Mouse (Mus musculus) adipocyte (in vitro differentiated cells): ENCODE results near the gene Gm7534.

Experiments used
- DNase-seq: peaks from one replicate; pipeline ENCODE4 v3.0.0-alpha.2; 2016; ENCODE audit warnings: low spot score

The Gm7534 gene

DNA sequence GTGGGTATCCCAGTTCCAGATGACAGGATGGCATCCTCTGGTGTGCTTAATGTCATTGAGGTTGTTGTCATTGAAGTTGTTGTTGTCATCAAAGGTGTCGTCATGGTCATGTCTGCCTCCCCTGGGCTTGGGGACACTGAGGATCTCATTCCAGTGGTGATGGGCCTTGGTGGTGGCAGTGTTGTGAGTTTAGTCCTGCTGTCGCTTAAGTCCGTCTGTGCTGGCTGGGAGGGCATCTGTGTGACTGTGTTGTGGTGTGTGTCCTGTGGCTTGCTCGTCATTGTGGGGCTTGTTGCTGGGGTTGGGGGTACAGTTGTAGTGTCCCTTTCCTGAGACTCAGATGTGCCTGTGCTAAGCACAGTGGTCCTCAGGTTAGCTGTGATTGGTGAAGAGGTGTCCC is at the start of gene Gm7534:
Gene Gm7534, minus strand, starts transcription at position 101 of the 400 bp plus-strand sequence.
- no peak for DNase-seq

DNA sequence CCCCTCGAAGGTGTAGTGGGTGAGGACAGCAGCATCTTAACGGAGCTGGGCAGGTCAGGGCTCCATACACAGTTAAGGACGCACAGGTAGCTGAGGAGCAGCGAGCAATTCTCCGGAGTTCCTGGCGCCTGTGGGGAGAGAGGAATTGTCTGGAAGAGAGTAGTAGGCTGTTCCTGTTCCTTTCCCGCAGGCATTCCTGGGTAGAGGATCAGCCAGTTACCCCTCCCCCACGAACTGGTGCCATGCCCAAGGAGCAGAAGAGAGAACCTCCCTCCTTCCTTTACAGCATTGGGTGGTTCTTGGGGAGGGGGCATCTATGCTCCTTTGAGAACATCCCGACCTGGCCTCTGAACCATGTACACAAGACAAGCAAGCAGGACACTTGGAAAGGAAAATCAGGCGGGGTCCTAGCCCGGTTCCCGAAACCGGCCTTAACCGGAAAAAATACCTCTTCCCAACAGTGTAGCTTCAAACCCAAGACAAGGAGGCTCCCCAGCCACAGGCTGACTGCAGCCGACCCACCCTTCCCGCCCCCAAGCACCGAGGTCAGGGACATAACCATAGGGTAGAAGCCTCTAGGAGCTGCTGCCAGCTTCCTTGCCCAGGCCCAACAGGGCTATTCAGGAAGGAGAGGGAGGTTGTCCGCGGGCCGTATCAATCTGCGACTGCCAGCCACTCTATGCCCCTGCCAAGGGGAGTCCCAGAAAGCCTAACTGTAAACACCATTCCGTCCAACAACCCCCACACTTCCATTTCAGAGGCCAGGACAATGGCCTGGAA is 49.5 kb upstream of the Gm7534 start:
- no peak for DNase-seq

DNA sequence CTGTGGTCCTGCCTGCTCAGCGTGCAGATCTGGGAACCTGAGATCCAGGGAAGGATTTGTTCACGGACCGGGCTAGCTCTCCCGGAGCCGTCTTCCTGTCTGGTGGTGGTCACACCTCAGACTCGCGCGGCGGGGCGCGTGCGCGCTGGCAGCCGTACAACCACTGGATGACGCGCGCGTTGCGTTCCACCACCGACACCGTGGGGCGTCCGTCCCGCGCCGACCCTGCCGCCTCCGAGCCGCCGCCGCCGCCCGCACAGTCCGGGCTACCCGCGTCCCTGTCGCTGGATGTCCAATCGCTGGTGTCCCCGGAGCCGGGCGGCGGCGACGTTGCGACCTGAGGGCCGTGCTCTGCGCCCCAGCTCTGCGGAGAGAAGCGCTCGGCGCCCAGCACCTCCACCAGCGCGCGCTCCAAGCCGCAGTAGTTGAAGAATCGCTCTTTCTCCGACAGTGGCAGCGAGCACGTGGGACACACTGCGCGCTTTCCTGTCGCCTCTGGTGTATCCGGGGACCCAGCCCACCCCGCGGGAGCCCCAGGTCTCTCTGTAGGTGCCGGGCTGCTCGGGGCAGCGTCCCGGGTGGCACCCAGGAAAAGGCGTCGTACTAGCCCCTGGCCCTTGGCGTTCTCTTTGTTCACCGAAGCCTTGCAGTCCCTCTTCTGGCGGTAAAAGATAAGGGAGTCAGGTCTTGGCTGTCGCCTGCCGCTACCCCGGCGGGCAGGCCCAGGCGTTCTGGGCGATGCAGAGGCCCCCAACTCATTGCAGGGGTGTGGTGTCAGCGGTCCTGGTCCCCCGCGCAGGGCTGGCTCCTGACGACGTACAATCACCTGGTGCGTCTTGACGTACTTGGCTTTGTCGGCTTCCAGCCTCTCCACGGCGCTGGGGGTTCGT is 48.7 kb upstream of the Gm7534 start:
- DNase-seq: no peak

DNA sequence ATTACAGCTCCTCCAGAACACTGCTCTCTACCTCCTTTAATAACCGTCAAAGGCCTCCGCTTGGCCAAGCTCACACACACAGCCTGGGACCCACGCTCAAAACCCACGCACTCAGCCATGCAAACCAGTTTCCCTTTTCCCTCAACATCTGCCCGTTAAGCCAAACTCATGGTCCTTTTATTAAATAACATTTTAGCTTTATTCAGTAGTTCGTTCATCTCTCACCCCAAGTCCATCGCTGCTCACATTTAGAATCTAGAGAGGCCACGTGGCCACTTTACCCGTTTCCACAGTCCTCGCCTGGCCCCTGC is 48.1 kb upstream of the Gm7534 start:
- no peak for DNase-seq

DNA sequence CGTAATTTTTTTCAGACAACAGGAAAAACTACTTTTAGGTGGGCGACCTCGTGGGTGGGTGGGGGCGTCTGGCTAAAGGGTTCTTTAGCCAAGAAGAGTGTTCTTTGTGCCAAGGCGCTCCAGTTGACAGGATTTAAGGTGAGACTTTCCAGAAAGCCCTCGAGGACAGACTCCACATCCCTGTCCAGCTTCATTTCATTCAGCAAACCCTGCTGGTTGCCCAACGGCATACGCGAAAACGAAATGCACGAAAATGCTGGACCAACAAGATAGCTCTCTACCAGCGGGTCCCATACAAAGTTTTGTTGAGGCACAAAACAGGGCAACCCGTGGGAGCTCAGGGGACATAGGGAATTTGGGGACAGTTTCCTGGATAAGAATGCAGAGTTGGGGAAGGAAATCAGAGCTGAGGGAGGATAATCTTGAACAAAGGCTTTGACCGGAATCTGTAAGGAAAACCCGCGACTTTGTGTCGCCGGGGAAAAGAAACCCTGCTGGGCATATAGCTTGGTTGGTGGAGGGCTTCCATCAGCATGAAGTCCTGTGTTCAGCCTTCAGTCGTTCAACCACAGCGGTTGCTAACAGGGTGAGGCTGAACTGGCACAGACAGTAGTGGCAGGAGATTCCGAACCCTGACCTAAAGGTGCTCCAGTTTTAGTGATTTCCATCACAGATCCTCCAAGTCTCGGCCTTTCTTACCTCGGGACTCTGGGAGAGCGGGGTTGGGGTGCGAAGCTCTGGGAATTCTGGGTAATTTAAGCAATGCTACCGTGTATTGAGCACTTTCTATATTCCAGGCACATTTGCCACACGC is 47.5 kb upstream of the Gm7534 start:
- no peak for DNase-seq

DNA sequence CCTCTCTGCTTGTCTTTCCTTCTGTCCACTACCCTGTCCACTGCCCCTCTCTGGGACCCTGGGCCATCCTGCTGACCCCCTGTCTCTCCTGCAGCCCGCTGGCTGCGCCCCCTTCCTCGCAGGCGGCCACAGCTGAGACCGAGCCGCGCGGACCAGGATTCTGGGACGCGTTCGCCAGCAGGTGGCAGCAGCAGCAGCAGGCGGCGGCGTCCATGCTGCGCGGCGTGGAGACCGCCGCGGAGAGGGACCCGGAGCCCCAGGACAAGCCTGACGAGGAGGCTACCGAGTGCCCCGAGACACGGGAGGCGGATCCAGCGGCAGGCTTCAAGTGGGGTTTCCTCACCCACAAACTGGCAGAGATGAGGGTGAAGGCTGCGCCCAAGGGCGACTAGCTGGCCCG is 46.8 kb upstream of the Gm7534 start:
- no peak for DNase-seq

DNA sequence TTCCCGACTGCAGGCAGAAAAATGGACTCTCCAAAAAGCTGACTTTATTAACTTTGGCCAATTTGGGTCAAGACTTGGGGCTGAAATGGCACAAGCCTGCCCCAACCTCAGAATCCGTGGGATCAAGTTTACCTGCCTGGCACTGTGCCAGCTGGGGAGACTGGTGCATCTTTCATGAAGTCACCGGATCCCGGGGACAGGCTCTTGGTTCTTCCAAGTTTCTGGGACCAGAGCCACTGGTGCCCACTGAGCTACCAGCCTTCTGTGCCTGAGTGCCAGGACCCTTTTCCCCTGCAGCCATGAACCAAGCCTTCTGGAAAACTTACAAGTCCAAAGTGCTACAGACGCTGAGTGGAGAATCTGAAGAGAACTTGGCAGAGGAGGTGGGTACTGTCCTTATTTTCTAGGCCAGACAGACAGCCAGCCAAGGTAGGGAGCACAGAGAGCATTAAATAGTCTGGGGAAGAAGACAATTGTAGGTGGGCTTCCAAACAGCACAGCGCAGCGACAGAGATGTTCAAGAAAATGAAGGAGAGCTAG is 44.0 kb upstream of the Gm7534 start, which contains the start of gene Gm30191:
Gene Gm30191, plus strand, starts transcription at position 217 of the 540 bp plus-strand sequence.
- DNase-seq: no peak

DNA sequence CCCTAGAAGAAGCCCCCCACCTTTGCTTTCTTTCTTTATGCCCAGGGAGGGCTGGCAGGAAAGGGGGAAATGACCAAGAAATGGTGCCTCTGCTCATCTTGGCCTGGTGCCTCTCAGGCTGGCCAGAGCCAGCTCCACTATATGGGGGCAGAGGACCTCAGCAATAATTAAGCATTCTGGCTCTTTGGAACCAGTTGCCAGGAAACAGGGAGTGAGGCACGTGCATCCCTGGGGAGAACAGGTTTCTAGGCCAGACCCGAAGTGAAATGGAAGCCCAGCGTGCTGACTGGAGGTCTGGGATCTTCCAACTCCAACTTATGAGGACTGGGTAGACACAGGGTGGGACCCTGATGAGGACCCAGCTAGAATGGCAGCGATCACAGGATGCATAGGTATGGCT is 43.5 kb upstream of the Gm7534 start:
- no peak for DNase-seq

DNA sequence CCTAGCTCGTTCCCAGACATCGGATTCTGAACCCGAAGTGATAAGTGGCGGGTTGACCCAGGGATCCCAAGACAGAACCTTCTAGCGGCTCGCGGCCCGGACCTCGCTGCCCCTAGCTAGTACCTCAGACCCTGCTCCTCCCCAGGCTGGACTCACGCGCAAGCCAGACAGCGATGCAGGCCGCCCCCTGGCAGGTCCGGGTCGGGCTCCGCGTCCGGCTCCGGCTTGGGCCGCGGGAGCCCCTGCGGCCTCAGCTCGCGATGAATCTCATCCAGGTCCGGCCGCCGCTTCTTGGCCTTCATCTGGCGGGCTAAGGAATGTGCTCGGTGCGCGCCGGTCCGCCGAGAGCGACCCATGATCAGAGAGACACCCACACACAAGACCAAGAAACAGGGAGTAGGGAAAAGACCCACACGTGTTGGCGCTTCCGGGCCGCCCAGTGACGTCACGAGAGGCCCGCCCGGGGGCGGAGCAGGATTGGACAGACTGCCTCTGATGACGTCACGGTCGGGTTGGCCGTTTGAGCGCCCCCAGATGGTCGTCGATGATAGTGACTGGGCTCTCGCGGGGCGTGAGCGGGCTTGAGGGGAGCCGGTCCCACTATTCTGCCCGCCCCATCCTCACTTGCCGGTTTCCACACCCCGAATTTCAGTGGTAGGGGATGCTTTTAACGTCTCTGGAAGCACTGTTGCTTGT is 42.5 kb upstream of the Gm7534 start, which contains the start of gene Zfp593:
Gene Zfp593, minus strand, starts transcription at position 445 of the 696 bp plus-strand sequence.
- peak; percentile 89 for DNase-seq

DNA sequence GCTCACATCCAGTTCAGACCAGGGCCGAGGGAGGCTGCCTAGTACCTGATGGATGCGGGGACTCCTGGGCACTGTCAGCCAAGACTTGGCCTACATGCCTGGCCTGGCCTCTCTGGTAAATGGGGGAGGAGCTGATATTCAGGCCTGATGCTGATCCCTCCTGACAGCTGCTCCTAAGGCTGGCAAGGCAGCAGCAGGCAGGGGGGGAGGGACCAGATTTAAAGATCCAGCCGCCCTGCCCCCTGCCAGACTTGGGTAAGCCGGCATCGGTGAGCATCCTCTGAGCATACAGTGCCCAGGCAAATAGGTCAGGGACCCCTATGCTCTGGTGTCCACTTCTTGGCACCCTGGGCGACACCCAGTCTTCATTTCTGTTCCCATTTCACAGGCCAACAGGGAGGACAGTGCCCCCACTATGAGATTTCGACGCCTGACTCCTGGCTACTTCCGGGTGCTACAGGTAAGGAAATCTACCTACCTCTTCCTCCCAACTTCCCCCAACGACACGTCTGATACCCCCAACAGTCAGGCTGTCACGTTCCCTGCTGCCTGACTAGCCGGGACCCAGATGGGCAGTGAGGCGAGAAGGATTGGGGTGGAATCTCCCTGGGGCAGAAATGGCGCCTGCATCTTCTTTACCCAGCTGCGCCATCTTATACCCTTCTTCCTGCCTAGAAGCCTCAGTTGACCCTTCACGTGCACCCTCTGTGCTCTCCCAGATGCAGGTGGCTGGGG is 40.9 kb upstream of the Gm7534 start, which contains the start of gene E130218I03Rik:
Gene E130218I03Rik, plus strand, starts transcription at position 147 of the 735 bp plus-strand sequence.
- no peak for DNase-seq

DNA sequence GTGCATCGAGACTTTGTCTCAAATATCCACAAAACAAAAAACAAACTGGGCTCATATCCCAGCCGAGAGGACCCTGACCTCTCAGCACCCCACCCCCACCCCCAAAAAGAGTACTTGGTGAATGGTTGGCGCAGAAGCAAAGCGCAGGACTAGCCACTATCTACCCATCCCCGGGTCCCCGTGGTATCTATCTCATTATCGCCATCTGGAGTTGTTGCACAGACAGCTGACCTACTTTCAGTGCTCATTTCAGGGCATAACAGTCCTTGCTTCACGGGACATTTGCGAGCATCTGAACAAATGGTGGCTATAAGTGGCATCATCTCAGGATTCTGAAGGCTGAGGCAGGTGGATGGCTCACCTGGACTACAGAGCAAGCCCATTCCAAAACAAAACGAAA is 35.9 kb upstream of the Gm7534 start:
- DNase-seq: no peak

DNA sequence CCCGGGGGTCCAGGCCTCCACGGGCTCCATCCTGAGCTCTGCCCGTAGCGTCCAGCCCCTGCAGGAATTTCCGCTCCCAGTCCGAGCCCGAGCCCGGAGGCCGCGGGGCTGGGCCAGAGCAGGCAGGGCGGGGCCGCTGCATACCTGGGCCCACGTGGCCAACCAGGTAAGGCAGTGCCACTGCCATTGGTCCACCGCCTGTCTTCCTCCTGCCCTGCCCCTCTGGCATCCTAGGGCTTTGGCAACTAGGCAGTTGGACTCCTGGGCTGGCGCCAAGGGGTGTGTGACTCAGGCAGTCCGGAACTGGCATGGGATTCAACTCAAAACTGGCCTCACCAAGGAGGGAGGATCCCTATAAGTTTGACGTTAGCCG is 35.5 kb upstream of the Gm7534 start, which contains the start of gene Cnksr1:
Gene Cnksr1, minus strand, starts transcription at position 121 of the 373 bp plus-strand sequence.
- peak; percentile 83 for DNase-seq

DNA sequence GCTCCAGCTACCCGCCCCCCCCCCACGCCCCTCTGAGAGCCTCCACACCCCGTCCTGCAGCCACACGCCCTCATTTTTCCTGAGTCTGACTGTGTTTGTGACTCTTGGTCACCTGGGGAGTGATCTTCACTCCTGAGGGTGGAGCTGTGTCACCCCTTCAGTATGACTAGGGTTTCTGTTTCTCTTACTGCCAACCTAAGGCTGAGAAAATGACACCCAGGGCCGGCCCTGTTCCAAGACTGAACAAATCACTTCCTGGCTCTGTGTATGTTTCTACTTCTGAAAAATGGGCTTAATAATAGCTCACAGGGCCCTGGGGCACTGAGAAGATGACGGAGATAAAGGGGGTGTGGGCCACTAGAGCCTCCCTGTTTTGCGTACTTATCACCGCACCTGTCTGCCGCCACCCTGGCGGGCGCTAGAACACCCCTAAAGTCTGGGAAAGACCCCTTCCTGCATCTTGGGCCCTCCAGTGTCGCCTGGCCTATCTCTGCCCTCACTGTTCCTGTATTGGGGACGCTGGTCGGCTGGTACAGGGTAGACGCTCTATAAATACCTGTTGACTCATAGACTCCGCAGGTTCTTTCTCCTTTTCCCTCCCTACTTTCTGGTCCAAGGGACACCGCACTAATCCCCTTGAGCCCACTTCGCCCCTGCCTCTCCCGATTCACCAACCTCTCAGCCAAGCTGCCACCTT is 34.9 kb upstream of the Gm7534 start:
- DNase-seq: no peak

DNA sequence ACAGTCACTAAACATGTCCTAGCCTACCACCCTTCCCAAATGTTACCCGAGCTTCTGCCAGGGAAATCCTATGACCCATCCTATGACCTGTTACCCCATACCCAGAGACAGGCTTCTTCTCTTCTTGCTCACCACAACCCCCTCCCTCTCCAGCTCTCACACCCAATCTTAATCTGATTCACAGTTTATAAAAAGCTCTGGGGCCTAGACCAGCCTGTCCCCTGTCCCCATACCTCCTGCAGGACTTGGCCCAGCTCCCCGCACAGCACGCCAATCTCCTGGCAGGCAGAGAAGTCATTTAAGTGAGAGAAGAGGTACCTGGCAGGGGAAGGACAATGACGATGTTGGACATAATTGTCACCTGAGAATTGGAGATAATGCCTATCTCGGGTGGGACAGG is 32.1 kb upstream of the Gm7534 start:
- DNase-seq: no peak

DNA sequence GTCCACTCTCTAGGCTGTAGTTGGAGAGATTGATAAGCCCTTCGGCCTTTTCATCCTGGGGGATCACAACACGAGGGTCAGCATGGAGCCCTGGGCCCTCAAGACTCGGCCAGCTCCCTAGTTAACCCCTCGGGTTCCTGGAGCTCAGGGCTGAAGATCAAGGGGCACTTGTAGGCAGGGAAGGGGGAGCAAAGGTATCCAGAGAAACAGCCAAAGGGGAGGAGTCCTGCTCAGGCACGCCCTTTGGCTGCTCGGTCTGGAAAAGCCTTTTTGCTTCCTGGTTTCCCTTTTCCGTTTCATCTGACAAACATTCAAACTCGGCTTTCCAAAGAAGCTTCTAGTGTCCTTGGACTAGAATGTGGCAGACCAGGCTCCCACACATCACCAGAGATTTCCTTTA is 27.6 kb upstream of the Gm7534 start:
- no peak for DNase-seq

DNA sequence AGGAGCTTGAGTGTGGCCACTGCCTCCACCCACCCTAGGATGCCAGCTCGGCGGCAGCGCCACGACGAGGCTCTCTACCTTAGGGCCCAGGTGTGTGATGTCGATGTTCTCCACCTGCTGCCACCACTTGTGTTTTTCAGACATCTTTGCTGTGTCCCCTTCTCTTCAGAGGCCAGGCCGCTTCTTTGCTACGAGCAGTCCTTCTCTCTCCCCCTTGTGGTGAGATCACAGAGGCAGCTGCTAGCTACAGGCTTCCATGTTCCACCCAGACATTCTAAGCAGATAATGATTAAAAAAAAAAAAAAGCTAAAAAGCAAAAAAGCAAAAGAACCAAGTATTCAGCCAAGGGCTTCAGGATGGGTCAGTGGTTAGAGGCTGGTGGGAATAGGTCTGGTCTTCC is 24.4 kb upstream of the Gm7534 start, which contains the start of gene Catsper4:
Gene Catsper4, minus strand, starts transcription at position 190 of the 400 bp plus-strand sequence.
- no peak for DNase-seq

DNA sequence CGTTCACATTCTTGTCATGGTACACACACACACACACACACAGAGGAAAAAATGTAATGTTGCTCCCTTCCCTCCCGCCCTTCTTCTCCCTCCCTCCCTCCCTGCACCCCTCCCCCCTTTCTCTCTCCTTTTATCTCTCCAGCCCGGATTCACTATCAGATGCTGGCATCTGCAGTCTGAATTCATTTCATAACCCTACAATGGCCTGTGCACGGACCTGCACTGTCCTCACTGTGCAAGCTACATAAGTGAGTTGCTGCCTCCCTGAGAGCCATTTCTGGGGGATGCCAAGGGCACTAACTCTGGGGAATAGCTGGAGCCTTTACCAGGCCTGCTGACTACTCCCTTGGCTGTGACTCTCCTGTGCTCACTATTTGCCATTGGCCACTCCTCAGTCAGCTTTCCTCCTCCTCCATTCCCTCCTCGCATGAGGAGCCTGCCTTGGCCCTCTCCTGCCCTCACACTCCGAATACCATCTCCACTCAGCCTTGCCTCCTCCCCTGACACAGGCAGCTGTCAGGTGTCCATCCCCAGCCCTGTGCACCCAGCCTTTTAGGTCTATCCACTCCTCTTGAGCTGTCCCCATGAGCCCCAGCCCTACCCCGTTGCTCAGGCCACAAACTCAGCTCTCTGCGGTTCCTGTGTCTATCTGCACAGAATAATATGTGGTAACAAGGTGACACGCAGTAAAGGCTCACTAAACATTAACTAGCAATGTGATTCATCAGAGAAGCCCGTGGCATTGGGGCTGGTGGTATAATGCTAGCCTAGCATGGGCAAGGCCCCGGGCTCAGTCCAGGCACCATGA is 20.2 kb upstream of the Gm7534 start:
- DNase-seq: no peak

DNA sequence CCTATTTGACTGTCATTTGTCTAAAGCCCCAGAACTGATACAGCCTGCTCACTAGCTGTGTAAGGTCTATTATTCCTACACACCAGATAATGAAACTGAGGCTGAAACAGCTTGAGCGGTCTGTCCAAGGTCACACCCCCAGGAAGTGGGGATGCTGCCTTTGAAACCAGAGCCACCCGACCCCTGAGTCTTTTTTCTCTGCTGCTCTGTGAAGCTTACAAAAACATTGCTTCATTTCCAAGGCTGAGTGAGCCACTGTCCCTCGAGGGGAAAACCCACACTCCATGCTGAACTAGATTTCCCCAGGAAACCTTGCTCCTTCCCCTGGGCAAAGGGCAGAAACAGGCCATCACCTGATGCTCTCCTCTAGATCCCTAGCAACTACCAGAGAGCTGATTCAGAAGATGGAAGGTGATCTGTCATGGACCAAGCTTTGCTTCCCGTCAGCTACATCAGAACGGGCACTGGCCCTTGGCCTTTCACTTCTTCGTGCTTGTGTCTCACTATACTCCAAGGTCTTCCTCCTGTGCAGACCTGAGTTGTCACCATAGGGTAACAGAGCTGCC is 3.8 kb upstream of the Gm7534 start:
- no peak for DNase-seq
